Mouse (Mus musculus) ovary, postnatal 14 days (tissue): ENCODE results near the gene Acot4.
"Not testable (repeated sequence)": the region's sequence is repeated elsewhere in the genome, so short reads cannot be mapped to it uniquely, and the experiment has no call there.

Source experiments
- DNase-seq: peaks from one replicate; pipeline ENCODE4 v3.0.0; 2022; ENCODE audit warnings: low spot score

Acot4 gene

DNA sequence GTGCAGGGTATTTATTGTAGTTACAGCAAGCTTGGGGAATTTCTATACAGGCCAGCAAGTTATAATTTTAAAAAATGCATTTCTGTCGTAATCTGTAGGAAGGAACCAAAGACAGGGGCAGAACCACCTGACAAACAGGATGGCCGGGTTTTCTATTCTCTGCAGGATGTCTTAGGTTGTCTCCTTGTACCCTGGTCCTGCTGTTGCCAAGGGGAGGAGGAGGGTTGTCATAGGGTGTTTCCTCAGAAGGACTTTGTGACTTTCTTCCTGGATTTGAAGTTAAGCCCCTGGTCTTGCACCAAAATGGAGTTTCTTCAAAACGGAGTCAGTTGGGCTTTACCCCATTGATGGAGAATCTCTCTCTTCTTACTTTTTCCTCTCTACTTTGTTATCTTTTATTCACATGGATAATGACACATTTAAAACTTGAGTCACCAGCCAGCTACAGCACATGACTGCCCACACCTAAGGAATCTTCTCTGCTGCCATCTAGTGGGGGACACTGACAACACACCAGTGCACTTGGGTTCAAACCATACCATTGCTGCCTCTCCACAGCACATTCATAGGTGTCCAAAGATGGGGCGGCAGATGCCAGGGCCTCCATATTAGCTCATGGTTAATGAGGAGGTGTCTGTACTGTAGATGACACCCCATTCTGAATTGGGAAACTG lies 7.4 kb upstream of the Acot4 start:
- peak; percentile 76 for DNase-seq

DNA sequence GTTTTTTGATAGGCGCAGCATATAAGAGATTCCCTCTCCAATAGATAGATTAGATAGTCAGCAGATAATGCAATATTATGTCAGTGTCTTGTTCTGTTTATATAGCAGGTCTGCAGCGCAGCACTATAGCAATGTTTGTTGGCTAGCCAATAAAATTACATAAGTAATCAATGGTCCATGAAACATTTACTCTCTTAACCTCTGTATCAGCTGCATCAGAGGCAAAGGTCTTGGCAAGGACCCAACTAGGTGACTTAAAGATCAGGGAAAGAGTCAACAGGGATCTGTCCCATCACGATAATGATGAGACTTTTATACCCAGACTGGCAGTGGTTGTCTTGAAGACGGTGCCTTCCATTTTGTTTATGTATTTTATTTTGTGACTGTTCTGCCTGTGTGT lies 5.3 kb upstream of the Acot4 start:
- no peak for DNase-seq

DNA sequence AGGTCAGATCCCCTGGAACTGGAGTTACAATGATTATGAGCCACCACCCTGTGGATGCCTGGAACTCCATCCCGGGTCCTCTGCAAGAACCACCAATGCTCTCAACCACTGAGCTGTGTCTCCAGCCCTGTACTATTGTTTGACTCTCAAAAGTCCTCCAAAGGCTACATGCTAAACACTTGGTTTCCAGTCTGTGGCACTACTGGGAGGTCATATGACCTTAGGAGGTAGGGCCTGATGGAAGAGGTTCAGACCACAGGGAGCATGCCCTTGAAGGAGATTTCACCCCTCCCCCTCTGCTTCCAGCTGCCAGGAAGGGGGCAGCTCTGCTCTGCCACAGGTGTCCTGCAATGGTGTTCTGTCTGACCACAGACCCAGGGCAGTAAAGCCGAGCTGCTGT lies 4.9 kb upstream of the Acot4 start:
- DNase-seq, result not testable (repeated sequence)

DNA sequence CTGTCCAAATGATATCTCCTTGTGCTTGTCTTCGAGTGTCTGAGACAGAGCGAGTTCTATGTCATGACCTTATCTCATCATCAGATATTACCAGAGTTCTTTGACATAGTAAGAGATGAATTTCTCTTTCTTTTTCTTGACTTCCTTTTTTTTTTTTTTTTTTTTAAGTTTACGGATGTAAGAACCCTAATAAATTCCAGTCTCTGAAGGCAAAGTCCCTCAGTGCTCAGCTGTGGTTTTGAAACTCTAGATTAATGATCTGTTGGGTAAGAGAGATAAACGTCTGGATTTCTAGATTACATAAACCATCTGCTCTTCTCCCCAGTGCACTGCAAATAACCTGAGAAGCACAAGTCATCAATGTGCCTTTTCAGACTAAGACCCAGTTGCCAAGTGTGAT lies 4.1 kb upstream of the Acot4 start:
- DNase-seq, result no peak

DNA sequence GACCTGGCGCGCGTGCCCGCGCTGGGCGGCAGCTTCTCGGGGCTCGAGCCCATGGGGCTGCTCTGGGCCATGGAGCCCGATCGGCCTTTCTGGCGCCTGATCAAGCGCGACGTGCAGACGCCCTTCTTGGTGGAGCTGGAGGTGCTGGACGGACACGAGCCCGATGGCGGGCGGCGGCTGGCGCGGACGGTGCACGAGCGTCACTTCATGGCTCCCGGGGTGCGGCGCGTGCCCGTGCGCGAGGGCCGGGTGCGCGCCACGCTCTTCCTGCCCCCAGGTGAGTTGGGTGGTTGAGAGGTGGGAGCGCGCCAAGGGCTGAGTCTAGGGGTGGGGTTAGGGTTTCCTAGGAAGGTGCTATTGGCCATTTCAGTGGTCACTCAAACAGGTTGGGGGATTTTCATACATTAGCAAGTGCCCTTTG lies 522 bp downstream of the Acot4 start, which contains the start of gene Gm49366:
Gene Gm49366, plus strand, starts transcription at position 245 of the 421 bp plus-strand sequence.
- peak; percentile 20 for DNase-seq

DNA sequence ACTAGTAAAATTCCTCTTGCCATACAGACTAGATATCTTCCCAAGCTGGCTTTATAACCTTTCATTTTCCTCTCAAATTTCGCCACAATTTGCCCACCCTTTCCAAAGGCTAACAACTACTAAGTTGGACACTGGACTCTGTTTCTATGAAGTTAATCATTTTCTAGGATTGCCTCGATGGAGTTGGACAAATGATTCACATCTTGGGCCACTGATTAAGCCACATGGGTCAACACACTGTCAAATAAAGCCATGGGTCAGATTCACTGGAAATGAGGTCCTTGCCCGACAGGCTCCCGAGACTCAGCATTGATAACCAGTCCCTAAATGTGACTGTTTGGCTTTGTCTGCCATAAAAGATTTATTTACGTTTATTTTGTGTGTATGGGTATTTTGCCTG lies 4.1 kb downstream of the Acot4 start:
- no peak for DNase-seq

DNA sequence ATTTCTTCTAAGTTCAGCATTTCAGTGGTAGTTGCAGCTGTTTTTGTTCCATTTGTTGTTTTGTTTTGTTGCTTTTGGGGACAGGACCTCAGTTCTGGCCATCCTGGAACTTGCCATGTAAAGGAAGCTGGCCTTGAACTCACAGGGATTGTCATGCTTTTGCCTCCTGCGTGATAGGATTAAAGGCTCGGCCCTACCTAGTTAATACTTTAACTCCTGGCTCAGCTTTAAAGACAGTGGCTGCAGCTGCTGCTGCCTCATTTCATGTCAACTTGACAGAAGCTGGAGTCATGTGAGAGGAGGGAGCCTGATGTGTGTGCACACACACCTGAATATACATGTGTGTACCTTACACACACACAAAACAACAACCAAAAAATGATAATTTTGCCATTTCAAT lies 5.9 kb downstream of the Acot4 start:
- no peak for DNase-seq

DNA sequence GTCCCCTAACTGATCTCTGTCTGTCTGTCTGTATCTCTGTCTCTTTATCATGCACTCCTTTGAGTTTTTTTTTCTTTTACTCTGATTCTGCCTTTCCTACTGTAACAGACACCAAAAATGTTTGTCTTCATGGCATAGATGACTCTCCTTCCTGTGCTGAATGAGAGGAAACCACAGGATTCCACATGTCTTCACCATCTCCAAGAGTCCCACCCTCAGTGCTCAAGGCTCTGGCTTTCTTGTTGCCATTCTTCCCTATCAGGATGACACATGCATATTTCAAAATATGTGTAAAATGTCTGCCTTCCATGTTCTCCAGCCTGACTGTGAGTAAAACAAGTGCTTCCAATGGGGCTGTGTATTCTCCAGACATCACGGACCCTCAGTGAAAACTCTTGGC lies 8.7 kb downstream of the Acot4 start:
- DNase-seq, result no peak

DNA sequence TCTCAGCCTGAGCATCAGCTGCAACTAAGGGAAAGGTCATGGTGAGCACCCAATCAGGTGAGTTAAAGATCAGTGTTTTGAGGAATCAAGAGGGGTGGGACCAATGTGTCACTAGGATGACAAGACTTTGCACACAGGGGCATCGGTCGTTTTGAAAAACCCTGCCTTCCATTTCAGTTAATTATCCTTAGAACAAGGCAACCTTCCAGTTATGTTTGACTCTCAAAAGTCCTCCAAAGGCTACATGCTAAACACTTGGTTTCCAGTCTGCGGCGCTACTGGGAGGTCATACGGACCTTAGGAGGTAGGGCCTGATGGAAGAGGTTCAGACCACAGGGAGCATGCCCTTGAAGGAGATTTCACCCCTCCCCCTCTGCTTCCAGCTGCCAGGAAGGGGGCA lies 12.6 kb downstream of the Acot4 start:
- not testable (repeated sequence) for DNase-seq

DNA sequence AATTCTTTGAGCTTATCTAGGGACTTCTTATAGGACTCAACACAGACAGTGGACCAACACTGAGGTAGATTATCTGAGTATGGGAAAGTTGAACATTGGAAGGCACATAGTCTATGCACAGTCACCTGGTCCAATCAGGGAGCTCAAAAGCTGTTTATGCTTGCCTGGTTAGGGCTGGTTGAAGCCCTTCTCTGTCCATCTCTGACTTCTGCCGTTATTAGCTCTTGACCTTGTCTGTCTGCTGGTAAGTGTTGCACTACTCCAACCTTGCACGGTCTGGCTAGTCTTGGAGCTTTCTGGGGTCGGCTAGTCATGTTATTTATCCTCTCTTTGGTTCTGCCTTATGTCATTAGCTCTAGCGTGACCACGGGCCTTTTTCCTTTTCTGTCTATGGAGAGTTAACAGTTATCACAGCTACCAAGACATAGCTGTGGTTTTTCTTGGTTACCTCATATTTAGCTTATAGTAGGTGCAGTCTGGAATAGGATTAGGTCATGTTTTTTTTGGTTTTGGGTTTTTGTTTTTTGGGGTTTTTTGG lies 13.8 kb downstream of the Acot4 start, which contains the start of gene Acot3:
Gene Acot3, plus strand, starts transcription at position 208 of the 538 bp plus-strand sequence.
- DNase-seq, result no peak

DNA sequence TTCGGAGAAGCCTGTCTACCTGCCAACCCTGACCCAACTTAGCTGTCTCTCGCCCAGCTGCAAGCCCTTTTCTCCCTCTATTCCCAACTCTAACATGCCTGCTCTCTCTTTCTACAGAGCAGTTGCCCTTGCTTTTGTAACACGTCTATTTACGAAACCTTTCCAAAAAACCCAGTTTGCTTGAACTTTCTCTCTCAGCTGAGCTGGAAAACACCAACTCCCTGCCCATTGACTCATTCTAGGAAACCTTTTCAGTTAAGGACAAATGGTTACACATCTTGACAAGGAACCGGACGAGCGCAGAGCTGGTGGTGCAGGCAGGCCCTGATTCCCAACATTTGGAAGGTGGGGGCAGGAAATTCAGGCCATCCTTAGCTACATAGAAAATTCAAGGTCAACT lies 14.4 kb downstream of the Acot4 start:
- no peak for DNase-seq

DNA sequence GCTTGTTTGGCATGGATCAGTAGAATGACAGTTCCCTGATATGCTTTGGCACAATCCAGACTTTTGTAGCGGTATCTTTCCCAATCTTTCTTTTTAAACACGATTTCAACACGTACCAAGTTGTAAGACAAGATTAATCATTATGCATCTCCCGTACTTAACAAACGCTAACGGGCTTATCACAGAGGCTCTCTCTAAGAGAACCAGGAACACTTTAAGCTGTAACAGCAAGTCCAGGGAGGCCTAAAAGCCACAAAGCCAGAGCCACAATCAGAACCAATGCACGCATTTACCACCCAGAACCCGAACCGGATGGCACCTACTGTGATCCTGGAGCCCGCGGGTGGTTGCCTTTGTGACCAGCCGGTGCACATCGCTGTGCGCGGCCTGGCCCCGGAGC lies 15.0 kb downstream of the Acot4 start:
- no peak for DNase-seq

DNA sequence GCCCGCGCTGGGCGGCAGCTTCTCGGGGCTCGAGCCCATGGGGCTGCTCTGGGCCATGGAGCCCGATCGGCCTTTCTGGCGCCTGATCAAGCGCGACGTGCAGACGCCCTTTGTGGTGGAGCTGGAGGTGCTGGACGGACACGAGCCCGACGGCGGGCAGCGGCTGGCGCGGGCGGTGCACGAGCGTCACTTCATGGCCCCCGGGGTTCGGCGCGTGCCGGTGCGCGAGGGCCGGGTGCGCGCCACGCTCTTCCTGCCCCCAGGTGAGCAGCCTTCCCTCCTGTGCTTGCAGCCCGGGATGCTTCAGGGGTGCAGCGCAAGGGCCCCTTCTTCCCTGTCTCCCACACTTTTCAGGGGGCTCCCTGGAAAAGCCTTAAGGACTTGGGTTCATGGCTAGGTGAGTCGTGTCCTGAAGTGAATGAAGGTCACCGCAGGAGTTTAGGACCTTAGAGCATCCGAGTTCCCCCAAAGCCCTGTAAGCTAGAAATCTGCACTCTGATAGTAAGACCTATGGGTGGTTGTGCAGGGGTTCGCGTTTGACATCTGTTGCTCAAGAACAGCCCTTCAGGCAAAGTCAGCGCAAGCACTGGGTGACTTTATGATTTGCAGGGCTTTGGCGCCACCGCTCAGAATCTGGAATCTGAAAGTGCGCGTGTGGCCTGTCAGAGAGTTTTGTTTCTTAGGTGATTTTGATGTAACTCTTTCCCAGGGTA lies 15.7 kb downstream of the Acot4 start:
- DNase-seq, result no peak

DNA sequence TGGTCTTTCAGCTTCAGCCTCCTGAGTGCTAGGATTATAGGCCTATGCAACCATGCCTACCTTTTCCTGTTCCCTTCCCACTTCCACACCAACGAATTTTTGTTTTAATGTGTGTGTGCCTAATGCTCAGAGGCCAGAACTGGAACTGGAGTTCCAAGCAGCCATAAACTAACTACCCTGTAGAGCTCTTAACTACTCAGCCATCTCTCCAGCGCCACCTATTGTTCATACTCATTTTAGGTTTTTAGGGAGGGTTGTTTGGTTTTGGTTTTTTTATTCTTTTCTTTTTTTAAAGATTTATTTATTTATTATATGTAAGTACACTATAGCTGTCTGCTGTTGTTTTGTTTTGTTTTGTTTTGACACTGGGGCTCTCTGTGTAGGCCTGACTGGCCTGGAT lies 22.8 kb downstream of the Acot4 start:
- DNase-seq, result no peak

DNA sequence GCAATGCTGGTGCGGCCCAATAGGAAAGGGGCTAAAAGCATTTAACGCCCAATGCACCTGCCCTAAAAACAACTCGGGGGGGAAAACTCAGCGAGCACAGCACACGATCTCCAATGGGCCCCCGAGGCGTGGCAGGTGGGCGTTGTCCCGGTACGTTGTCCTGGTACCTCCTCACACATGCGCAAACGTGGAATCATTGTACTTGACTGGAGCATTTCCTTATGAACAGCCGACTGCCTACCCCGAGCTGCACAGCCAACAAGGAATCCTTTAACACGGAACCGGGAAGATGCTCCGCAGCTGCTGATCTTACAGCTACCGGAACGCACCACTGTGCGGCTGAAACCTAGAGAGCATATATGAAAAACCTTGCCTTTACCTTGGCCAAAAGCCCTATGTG lies 24.2 kb downstream of the Acot4 start:
- no peak for DNase-seq

DNA sequence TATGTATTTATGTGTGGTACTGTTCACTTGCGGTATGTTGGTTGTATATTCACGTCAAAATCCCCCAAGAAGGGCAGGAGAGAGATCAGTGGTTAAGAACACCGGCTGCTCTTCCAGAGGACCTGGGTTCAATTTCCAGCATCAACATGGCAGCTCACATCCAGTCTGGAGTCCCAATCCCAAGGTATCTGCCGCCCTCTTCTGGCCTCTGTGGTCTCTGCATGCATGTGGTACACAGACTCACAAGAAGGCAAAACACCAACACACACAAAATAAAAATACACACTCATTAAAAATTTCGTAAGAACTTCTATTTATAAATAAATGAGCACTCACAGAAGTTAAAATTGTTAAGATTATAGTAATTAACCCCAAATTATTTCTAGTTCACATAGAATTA lies 25.0 kb downstream of the Acot4 start:
- DNase-seq, result no peak

DNA sequence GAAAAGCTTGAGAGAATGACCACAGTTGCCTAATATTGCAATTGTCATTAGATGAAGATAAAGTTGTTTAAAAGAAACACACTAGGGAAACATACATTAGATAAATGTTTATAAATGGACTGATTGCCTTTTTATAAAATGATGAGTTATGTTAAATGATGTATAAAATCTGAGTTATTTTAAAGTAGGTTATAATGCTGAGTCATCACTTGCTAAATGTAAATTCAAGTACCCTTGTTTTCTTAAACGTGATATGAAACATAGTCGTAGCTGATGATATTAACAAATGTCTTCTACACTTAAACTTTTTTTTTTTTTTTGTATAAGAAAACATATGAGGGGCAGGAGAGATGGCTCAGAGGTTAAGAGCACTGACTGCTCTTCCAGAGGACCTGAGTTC lies 25.7 kb downstream of the Acot4 start:
- no peak for DNase-seq

DNA sequence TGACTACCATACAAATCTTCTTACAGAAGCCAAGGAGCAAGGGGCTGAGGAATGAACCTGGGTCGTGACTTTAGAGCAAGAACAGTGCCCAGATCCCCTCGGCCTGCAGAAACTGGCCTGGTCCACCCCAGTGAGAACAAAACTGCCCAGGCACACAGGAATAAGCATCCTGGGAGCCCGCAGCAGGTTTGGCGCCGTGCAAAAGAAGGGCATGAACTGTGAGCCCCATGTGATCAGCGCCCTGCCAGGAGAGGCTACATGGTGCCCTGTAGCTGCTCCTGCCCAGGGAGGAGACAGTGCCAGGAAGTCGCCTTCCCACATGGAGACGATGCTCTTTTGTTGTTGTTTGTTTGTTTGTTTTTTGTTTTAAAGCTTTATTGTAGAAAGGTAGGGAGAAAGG lies 26.4 kb downstream of the Acot4 start:
- DNase-seq, result no peak

DNA sequence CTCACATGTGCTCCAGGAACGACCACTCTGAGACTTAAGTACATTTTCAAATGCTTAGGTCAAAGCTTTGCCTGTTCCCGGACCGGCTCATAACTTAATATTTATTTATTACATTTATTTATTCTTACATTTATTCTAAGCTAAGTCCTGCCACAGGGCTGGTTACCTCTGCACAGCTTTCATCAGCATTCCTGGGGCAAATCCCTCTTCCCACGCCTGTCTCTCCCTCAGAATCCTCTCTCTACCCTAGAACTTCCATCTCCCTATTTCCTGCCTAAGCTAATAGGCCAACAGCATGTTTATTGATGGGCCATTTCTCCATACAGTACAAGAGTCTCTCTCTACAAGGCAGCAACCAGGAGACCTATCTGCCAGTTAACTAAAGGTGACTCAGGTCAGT lies 29.6 kb downstream of the Acot4 start:
- no peak for DNase-seq

DNA sequence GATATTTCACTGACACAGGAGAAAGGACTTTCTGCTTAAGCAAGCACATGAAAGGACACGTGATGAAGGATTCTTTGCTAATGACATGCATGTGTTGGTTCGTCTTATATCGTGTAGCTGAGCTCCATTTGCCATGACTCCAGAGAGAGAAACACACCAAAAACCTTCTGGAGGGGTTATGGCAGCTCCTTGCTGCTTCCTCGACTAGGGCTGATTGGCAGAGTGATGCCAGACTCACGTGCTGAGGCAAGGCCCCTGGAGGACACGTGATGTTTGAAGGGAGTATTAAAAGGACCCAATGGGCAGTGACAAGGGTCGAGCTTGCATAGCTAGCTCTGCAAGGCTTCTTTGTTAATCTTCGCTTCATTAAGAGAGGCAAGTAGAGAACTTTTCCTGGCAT lies 30.1 kb downstream of the Acot4 start:
- no peak for DNase-seq

DNA sequence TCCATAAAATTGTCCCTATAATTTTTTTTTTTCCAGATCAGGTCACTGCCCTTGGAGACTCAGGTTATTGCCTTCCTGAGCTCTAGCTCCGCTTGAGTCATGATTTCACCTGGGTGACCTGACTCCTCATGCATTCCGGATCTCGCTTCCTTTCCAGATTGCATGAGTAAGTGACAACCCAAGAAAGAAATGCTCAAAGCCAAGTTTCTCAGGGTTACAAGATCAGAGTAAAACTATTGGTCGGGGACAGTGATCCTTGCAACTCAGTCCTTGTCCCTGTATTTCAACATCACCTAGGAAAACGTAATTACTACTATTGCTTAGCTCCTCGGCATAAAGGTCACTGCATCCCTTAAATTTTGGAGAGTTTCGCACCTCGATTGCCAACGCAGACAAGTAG lies 30.8 kb downstream of the Acot4 start, which contains the start of gene Acot5:
Gene Acot5, plus strand, starts transcription at position 340 of the 400 bp plus-strand sequence.
- DNase-seq, result no peak

DNA sequence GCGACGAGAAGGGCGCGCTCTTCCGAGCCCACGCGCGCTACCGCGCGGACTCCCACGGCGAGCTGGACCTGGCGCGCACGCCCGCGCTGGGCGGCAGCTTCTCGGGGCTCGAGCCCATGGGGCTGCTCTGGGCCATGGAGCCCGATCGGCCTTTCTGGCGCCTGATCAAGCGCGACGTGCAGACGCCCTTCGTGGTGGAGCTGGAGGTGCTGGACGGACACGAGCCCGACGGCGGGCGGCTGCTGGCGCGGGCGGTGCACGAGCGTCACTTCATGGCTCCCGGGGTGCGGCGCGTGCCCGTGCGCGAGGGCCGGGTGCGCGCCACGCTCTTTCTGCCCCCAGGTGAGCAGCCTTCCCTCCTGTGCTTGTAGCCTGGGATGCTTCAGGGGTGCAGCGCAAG lies 31.4 kb downstream of the Acot4 start:
- DNase-seq, result not testable (repeated sequence)

DNA sequence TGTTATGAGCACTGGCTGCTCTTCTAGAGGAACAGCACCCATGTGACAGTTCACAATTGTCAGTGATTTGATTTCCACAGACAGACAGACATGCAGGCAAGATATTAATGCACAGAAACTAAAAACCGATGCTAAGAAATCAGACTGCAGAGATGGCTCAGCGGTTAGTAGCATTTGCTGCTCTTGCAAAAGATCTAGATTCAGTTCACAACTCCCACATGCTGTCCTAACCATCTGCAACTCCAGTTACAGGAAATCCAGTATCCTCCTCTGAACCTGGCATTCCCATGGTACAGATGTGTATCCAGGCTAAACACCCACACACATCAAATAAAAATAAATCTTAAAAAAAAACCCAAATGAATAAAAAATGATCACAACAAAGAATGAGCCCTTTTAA lies 33.5 kb downstream of the Acot4 start:
- no peak for DNase-seq
